Mouse (Mus musculus): ENCODE data around the gene Atp6v1a.

- TF ChIP-seq POLR2A (IDR thresholded peaks at IDR 0.05; ENCODE audit: low read depth, low read length), result no peak
- TF ChIP-seq CTCF (IDR thresholded peaks at IDR 0.05; ENCODE audit: extremely low read depth, insufficient read depth, insufficient read length, insufficient replicate concordance), result no peak
Measured at GRCm38 (mm10) chr16:44168990-44169389, 29.5 kb upstream of the Atp6v1a start.

Data from spleen, adult 2 months (tissue).